Mouse (Mus musculus) colon, adult 2 months (tissue): Measurements from ENCODE around the gene Capns2. TPM values are rescaled to one million over a fixed set of nuclear protein-coding genes. Genes with fewer than 3 reads are reported as not detected.

Experiments
- polyA plus RNA-seq: library from polyadenylated mRNA; depleted of rRNA; stranded (reverse); fragments of >200 nt; gene quantifications from 2 replicates; pipeline ENCODE4 v1.2.3, GENCODE M21; 2012; rRNA removed

Capns2 gene
- 0.27 and 0.38 TPM in 2 replicates for polyA plus RNA-seq

GRCm38 (mm10) chr8:92901107-92901506 lies at the start of gene Capns2:
TSS of gene Capns2 (plus strand) at chr8:92901407.

DNA sequence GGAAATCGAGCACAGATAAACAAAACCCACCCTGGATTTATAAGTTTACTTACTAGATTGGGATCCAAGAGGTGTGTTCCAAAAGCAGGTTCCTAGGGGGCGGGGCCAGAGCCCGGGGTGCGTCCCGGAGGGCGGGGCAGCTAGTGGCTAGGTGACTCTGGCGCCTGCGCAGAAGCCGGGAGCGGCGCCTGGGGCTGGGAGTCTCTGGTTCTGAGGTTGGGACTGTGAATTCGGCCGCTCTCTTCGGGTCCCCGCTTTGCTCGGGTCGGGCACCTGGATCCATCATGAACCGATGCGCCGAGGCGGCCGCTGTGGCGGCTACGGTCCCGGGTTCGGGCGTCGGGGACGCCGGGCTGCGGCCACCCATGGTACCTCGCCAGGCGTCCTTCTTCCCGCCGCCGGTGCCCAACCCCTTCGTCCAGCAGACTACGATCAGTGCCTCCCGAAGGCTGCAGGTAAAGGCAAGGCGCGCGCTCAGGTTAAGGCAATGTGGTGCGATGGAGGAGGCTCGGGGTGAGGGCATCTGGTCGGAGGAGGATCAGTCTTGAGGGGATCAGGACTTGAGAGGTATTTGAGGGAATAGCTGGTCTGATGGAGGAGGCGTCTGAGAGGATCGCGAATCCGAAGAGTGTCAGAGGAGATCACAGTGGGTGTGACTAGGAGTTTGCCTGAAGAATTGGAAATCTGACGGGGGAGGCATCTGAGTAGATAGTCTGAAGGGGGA lies 45.9 kb upstream of the Capns2 start, which contains the start of gene Lpcat2:
Gene Lpcat2, plus strand, starts transcription at position 169 of the 724 bp plus-strand sequence.

Other genes with a start within 250 kb of the Capns2 start
- 0.09 and 0.17 TPM in 2 replicates for gene Irx6, start 227.1 kb upstream of the Capns2 start, polyA plus RNA-seq
- gene Mmp2, start 74.1 kb upstream of the Capns2 start, polyA plus RNA-seq, result 104 and 127 TPM in 2 replicates
- gene Lpcat2, start 46.1 kb upstream of the Capns2 start, polyA plus RNA-seq, result 9.4 and 9.6 TPM in 2 replicates
- 0.02 TPM in 1 of 2 replicates, not detected in the other for gene Slc6a2, start 58.7 kb downstream of the Capns2 start, polyA plus RNA-seq
- gene Ces1a, start 146.8 kb downstream of the Capns2 start, polyA plus RNA-seq, result not detected in 2 replicates
- 0.05 and 0.08 TPM in 2 replicates for gene Ces1b, start 178.6 kb downstream of the Capns2 start, polyA plus RNA-seq
- gene Ces1c, start 229.9 kb downstream of the Capns2 start, polyA plus RNA-seq, result 0.23 and 0.39 TPM in 2 replicates